Mouse (Mus musculus) ES-E14 (cell line): Measurements from ENCODE around the gene Mbnl1. TPM values are rescaled to one million over a fixed set of nuclear protein-coding genes. Genes with fewer than 3 reads are reported as not detected.

Source experiments
- DNase-seq: peaks from one replicate; pipeline ENCODE4 v3.0.0-alpha.2; 2013; ENCODE audit warnings: low read depth, low spot score
- H3K27ac ChIP-seq: 2 replicates; pipeline ENCODE4 v1.5.1; 2012; ENCODE audit warnings: low read depth, mild to moderate bottlenecking, low read length, moderate library complexity, mixed read lengths; ENCODE audit not compliant: poor library complexity, insufficient read depth, severe bottlenecking
- H3K36me3 ChIP-seq: 2 replicates; pipeline ENCODE4 v1.6.1; 2012; ENCODE audit warnings: mild to moderate bottlenecking, low read length, moderate library complexity, mixed read lengths; ENCODE audit not compliant: control insufficient read depth, poor library complexity, insufficient read depth, severe bottlenecking
- H3K4me1 ChIP-seq, 2 experiments: fragments of 150-350 bp in 1 of 2; sonication (generic) in 1 of 2; 2 replicates each; pipeline ENCODE4 v1.6.1; 2012; ENCODE audit warnings: low read length in 2 of 2, mild to moderate bottlenecking in 1 of 2, mixed read lengths in 1 of 2; ENCODE audit not compliant: control insufficient read depth in 2 of 2, insufficient read depth in 2 of 2, poor library complexity in 1 of 2
- H3K4me3 ChIP-seq, 2 experiments: fragments of 150-350 bp in 1 of 2; sonication (generic) in 1 of 2; 2 replicates each; pipeline ENCODE4 v1.5.1; 2012; ENCODE audit warnings: low read length in 2 of 2, low read depth in 1 of 2, mild to moderate bottlenecking in 1 of 2, mixed read lengths in 1 of 2; ENCODE audit not compliant: insufficient read depth in 1 of 2, poor library complexity in 1 of 2, severe bottlenecking in 1 of 2
- H3K9ac ChIP-seq: 2 replicates; pipeline ENCODE4 v1.6.1; 2012; ENCODE audit warnings: low read depth, mild to moderate bottlenecking, low read length, mixed read lengths; ENCODE audit not compliant: poor library complexity, insufficient read depth, severe bottlenecking
- H3K9me3 ChIP-seq: fragments of 150-350 bp; sonication (generic); 2 replicates; pipeline ENCODE4 v1.6.1; 2012; ENCODE audit warnings: low read depth, mild to moderate bottlenecking, low read length; ENCODE audit not compliant: control insufficient read depth, insufficient read depth
- CHD2 ChIP-seq: IDR thresholded peaks from 2 replicates; pipeline ENCODE4 v1.6.1; 2014; ENCODE audit warnings: mild to moderate bottlenecking, low read depth, low read length, inconsistent platforms
- HCFC1 ChIP-seq: IDR thresholded peaks from 2 replicates; pipeline ENCODE4 v1.6.1; 2012; ENCODE audit warnings: low read length, inconsistent platforms, borderline replicate concordance; ENCODE audit not compliant: insufficient read depth
- MAFK ChIP-seq: IDR thresholded peaks from 2 replicates; pipeline ENCODE4 v1.6.1; 2014; ENCODE audit warnings: mild to moderate bottlenecking, low read depth, low read length, inconsistent platforms; ENCODE audit not compliant: insufficient read depth
- ZC3H11A ChIP-seq: IDR thresholded peaks from 2 replicates; pipeline ENCODE4 v1.6.1; 2012; ENCODE audit warnings: low read depth, mild to moderate bottlenecking, inconsistent platforms, low read length, borderline replicate concordance
- ZNF384 ChIP-seq: IDR thresholded peaks from 2 replicates; pipeline ENCODE4 v1.6.1; 2012; ENCODE audit warnings: low read depth, low read length, inconsistent platforms
- in situ Hi-C, 2 experiments: fragments of 600-800 bp; cut with MboI; formaldehyde crosslinking; loops; one replicate each; pipeline ENCODE4 v1.15.1; 2025; ENCODE audit warnings: low sequenced_read_pairs in 2 of 2, inconsistent platforms in 1 of 2; ENCODE audit not compliant: unreplicated experiment in 2 of 2
- total RNA-seq: library from RNA; depleted of rRNA; stranded (reverse); fragments of 300-350 nt; gene quantifications from 2 replicates; pipeline ENCODE4 v1.2.3, GENCODE M21; 2012

Gene Mbnl1
- total RNA-seq, 1 experiment: 27.0 TPM

GRCm38 (mm10) chr3:60631754-60632153 is 159.1 kb downstream of the Mbnl1 start:
- in situ Hi-C loops: no loop called here
- no peak for TF ChIP-seq HCFC1
- no peak for TF ChIP-seq CHD2
- TF ChIP-seq ZC3H11A: no peak
- TF ChIP-seq MAFK: no peak
- TF ChIP-seq ZNF384: no peak
- no peak for DNase-seq
- no peaks in the 10 kb centered on the region for H3K36me3 ChIP-seq
- H3K9ac ChIP-seq: no peak overlapping the region
- H3K9me3 ChIP-seq: no peaks in the 10 kb centered on the region
- no peak overlapping the region for H3K4me3 ChIP-seq
- H3K4me1 ChIP-seq: no peaks in the 10 kb centered on the region
- no peak overlapping the region for H3K27ac ChIP-seq

DNA sequence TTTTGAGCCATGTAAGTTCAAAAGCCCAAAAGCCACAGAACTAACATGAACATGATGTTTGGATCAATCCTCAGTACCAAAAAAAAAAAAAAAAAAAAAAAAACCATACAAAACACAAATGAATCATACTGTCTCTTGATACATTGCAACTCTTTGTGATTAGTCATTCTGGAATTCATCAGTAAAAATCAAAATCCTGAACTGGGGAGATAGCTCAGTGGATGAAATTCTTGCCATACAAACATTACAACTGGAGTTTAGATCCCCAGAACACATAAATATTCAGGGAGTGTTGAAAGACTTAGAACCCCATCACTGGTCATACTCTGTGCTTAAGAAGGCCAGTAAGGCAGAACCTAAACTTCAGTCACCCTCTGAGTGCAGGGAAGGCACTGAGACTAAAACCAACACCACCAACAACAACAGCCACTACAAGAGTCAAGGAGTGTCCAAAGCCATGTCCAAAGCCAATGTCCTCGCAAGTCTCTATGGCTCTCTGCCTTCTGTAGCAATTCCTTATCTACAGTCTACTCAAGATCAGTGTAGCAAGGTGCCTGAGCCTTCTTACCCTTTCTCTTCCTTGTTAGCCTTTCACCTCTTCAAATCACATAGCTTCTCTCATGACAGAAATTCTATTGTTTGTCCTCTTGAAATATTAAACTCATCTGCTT is 160.3 kb downstream of the Mbnl1 start:
- no peaks in the 10 kb centered on the region for H3K36me3 ChIP-seq
- in situ Hi-C loops: no loop called here
- no peak for DNase-seq
- no peak for TF ChIP-seq ZNF384
- TF ChIP-seq HCFC1: no peak
- TF ChIP-seq CHD2: no peak
- TF ChIP-seq ZC3H11A: no peak
- TF ChIP-seq MAFK: no peak
- H3K9ac ChIP-seq: no peak overlapping the region
- no peak overlapping the region for H3K27ac ChIP-seq
- H3K4me1 ChIP-seq: no peaks in the 10 kb centered on the region
- no peak overlapping the region for H3K4me3 ChIP-seq
- H3K9me3 ChIP-seq: no peaks in the 10 kb centered on the region

DNA sequence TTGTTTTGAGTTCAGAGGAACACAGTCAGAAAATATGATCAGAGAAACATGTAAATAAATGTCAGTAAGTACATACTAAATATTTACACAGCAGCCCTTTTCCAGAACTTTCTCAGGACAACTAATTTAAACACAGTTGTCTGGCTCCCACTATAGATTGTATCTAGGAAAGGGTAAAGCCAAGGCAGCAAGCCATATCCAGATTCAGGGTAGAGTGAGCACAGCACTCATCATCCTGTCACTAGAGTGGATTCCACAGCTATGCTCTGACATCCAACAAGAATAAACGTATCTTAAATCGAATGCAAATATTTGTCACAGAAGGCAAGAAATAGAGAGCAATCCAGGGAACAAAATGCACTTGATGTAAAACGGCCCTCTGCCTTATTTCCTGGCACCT is 165.9 kb downstream of the Mbnl1 start:
- H3K36me3 ChIP-seq: no peaks in the 10 kb centered on the region
- H3K27ac ChIP-seq: no peak overlapping the region
- no peaks in the 10 kb centered on the region for H3K9me3 ChIP-seq
- TF ChIP-seq MAFK: no peak
- TF ChIP-seq ZNF384: no peak
- TF ChIP-seq ZC3H11A: no peak
- no peak for TF ChIP-seq CHD2
- no peak for TF ChIP-seq HCFC1
- H3K4me1 ChIP-seq: no peaks in the 10 kb centered on the region
- no peak for DNase-seq
- H3K9ac ChIP-seq: no peak overlapping the region
- H3K4me3 ChIP-seq: no peak overlapping the region
- in situ Hi-C loops: no loop called here

DNA sequence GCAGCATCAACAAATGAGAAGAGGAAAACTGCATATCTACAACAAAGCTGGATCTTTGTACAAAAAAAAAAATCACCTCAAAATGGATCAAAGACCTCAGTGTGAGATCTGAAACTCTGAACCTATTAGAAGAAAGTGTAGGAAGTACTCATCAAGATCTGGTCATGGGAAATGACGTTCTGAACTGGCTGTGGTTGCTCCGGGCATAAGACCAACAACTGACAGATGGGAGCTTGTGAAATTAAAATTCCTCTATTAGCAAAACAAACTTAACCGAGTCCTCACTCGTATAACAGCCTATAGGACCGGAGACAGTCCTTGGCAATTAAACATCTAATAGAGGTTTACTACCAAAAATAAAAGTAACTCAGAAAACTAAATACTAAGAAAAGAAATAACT is 166.5 kb downstream of the Mbnl1 start:
- Histone ChIP-seq H3K4me1 (no peaks in the 10 kb centered on the region), H3K27ac (no peak overlapping the region), H3K4me3 (no peak overlapping the region), H3K9ac (no peak overlapping the region), H3K9me3 (no peaks in the 10 kb centered on the region), H3K36me3 (no peaks in the 10 kb centered on the region)
- in situ Hi-C loops: no loop called here
- no peak for TF ChIP-seq HCFC1
- TF ChIP-seq CHD2: no peak
- TF ChIP-seq ZC3H11A: no peak
- TF ChIP-seq ZNF384: no peak
- TF ChIP-seq MAFK: no peak
- DNase-seq: no peak
